Mouse (Mus musculus): ENCODE measurements around the gene Zzz3.

The Zzz3 gene

GRCm38 (mm10) chr3:152465338-152465737 is 70.1 kb downstream of the Zzz3 start:
- DNase-seq (ENCODE audit: low read depth, low spot score) = no peak

- no peak for DNase-seq (ENCODE audit: low read depth, low spot score)
Observed at GRCm38 (mm10) chr3:152466849-152467248, 71.6 kb downstream of the Zzz3 start.

DNA sequence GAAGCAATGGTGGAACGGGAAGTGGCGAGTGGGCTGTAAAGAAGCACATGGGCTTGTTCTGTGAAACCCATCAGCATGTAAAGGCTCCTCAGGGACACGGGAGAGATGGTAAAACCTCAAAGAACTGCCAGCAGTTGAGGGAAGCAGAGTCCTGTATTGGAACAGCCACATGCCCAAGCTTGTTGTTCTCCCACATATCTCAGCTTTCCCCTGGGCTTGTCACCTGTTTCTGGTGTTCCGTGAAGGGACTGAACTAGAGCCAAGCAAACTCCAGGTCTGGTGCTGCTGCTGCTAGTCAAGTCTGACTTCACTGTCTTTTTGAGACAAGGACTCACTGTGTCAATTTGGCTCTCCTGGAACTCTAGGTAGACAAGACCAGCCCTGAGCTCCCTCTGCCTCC is 72.0 kb downstream of the Zzz3 start:
- DNase-seq (ENCODE audit: low read depth, low spot score) = no peak

DNA sequence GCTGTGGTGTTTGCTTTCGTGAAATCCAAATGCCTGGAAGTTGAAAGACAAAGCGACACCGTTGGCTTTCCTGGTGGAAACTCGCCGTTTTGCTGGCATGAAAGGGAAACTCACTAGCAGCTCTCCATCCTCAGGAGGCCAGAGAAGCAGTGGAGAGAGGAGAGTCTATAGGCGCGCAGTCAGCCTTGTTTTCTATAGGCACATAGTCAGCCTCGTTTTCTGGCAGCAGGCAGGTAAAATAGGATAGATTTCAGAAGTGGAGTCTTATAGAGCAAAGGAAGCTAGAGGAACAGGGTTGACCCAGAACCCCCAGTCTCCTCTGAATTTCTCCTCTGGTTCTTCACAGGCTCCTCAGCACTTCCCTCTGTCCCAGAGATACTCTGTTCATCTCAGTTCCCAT is 72.8 kb downstream of the Zzz3 start:
- no peak for DNase-seq (ENCODE audit: low read depth, low spot score)

DNA sequence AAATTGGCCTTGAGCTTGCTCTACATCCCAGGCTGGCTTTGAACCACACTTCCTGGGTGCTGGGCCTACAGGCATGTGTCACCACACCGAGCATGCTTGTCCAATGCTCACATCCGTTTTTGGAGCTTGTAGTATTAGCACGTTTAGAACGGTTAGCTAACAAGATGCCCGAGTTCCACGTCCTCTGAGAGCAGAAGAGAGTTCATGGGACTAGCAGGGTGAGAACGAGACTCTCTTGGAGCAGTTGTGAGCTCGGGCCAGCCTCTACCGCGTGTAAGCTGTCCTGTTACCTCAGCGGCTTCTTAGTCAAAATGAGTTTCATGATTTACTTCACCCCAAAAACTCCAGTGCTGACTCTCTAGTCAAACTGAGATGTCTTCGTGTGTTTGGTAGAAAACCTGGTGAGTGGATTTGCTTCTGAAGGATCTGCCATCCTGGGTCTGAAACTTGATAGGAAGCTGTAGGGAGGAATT is 73.3 kb downstream of the Zzz3 start:
- no peak for DNase-seq (ENCODE audit: low read depth, low spot score)

DNA sequence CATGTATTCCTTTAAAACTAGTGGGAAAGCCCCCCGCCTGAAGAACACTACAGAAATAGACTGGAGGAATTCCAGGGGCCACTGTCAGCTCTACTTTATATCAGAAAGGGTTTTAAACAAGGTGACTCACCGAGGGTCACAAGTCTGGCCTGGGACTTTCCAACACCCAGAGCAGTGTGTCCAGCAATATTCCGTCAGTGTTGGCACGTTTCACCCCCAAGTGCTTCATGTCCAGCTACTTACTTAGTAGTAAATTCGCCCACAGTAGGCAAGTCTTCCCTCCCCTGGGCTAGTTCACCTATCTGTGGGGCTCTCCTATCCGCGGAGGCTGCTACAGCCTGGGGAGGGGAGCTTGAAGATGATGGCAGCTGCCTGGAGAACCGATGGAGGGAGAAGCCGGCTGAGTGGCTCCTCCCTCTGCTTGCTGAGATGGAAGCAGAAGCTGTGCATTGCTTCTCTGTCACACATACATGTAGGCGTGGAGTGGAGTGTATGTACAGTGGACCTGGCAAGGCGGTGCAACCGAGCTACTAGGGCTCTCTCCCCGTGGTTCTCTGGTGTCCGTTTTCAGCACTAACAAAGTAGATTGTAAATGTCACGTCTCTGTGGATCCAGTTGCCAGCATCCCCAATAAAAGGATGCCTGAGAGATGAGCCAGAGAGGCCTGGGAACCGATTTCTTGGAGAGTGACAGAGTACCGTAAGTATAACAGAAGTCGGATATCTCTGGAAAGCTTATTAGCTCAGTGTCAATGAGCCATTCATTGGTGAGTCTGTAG is 74.3 kb downstream of the Zzz3 start:
- DNase-seq (ENCODE audit: low read depth, low spot score) = no peak

DNA sequence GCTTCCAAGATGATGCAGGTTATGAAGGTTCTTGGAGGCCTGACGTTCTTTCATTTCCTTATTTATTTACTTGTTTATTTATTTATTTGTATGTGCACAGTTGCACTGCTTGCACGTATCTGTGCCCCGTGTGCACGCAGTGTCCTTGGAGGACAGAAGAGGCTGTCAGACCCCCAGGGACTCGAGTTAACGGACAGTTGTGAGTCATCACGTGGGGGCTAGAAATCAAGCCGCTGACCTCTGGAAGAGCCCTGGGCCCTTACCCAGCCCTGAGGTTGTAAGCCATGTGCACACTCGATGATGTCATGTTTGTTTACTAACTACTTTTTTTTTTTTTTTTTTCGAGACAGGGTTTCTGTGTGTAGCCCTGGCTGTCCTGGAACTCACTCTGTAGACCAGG is 75.1 kb downstream of the Zzz3 start:
- no peak for DNase-seq (ENCODE audit: low read depth, low spot score)

- no peak for DNase-seq (ENCODE audit: low read depth, low spot score)
Observed at GRCm38 (mm10) chr3:152472676-152473075, 77.4 kb downstream of the Zzz3 start.

DNA sequence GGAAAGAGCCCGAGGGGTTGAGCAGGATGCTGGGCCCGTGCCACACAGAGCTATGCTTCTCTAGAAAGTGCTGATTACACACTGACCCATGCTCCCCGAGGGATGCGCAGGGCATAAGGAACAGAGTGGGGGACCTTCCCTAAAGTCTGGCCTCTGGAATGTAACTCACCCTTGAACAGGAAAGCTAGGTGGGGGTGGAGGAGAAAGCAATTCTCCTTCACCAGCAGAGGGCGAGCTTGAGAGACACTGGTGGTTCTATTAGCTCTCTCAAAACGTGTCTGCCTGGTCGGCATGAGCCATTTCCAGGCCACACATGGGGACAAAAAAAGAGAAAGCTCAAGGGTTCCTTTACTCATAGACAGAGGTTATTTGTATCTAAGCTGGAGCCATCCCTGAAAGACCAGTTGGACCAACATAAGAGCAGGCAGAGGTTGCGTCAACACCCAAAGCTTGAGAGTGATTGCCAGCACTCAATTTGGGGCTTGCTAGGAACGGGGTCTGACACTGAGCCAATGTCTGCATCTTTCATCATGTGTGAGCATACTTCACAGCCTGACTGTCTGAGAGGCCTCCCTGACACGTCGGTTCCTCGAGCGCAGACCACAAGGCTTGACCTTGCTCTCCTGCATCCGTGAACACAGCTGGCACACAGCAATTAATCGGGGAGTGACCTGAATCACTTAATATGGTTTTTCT is 79.5 kb downstream of the Zzz3 start:
- DNase-seq (ENCODE audit: low read depth, low spot score) = peak; percentile 43

- DNase-seq (ENCODE audit: low read depth, low spot score) = no peak
Observed at GRCm38 (mm10) chr3:152475278-152475669, 80.0 kb downstream of the Zzz3 start.

DNA sequence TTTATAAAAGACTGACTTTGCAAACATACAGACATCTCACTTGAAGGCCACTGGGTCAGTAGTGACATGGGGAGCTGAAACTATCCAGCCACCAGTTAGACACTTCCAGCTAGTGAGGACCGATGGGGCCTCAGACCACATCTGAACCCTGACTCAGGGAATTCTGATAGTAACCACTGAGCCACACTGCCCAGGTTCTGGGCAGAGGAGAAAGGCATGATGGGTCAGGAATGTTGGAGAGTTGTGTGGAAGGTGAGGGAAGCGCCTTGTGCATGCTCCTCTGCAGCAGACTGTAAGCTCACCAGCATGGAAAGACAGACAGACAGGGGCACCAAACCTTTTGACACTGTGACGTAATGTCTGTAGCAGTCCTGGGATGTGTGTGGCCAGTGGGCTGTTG is 80.6 kb downstream of the Zzz3 start:
- no peak for DNase-seq (ENCODE audit: low read depth, low spot score)

GRCm38 (mm10) chr3:152477796-152478527 is 82.7 kb downstream of the Zzz3 start:
- DNase-seq (ENCODE audit: low read depth, low spot score) = no peak

- DNase-seq (ENCODE audit: low read depth, low spot score) = no peak
Observed at GRCm38 (mm10) chr3:152478599-152479435, 83.5 kb downstream of the Zzz3 start.

- no peak for DNase-seq (ENCODE audit: low read depth, low spot score)
Observed at GRCm38 (mm10) chr3:152480336-152480735, 85.1 kb downstream of the Zzz3 start.

- DNase-seq (ENCODE audit: low read depth, low spot score) = no peak
Observed at GRCm38 (mm10) chr3:152482182-152482581, 86.9 kb downstream of the Zzz3 start.

- no peak for DNase-seq (ENCODE audit: low read depth, low spot score)
Observed at GRCm38 (mm10) chr3:152483800-152484199, 88.5 kb downstream of the Zzz3 start.

DNA sequence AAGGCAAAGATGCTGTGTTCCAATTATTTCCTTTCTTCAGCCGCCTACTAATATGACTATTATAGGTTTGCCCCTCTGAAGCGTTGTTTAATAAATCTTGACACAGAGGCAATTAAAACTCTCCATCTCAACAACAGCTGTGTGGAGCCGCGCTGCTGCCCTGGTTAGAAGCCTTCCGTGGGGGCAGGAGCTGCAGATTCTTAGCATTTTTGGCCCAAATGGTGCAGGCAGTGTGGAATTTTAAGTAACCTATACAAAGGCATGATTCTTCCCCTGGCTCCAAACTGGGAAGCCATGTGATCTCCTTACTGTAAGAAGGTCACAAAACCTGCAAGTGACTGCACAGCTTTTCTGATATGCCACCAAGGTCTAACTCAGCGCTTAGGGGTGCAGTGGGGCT is 88.9 kb downstream of the Zzz3 start:
- DNase-seq (ENCODE audit: low read depth, low spot score) = no peak

- no peak for DNase-seq (ENCODE audit: low read depth, low spot score)
Observed at GRCm38 (mm10) chr3:152488964-152489363, 93.7 kb downstream of the Zzz3 start.

- no peak for DNase-seq (ENCODE audit: low read depth, low spot score)
Observed at GRCm38 (mm10) chr3:152490423-152490822, 95.2 kb downstream of the Zzz3 start.

- DNase-seq (ENCODE audit: low read depth, low spot score) = no peak
Observed at GRCm38 (mm10) chr3:152492241-152492640, 97.0 kb downstream of the Zzz3 start.

DNA sequence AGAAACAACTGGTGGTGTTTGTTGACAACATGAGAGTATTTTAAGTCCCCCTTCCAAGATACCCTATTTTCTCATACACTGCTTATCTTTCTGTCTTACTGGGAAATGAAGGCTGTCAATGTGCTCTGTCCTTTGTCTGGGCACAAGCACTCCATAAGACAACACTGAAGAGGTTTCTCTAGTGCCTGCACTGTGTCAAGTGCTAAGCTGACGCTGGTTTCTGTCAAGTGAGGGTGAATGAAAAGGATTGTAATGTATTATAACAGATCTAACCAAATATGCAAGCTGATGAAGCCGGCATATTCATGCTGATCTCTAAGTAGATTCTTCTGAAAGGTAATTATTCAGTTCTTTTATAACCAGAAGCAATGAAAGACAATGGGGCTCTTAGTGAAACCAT is 98.5 kb downstream of the Zzz3 start:
- DNase-seq (ENCODE audit: low read depth, low spot score) = no peak

Measured in retina, adult 2 months (tissue).